Mouse (Mus musculus): Measurements from ENCODE around the gene Spns2. TPM values are rescaled to one million over a fixed set of nuclear protein-coding genes. Genes with fewer than 3 reads are reported as not detected.

The Spns2 gene
- polyA plus RNA-seq, 2 experiments, result 6.3 to 15.9 TPM

DNA sequence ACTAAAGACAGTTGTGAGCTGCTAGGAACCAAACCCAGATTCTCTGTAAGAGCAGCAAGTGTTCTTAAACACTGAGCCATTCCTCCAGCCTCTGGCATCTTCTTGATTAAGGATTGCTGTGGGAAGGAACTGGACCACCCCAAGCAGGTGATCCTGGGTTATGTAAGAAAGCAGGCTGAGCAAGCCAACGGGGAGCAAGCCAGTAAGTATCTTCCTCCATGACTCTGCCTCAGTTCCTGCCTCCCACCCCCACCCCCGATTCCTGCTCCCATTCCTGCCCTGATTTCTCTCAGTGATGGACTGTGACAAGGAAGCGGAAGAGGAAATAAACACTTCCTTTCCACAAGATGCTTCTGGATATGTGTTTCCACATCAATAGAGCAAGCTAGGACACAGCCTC, 43.2 kb upstream of the Spns2 start:
- no peaks in the 10 kb centered on the region for H3K4me1 ChIP-seq (ENCODE audit: control insufficient read depth, insufficient read depth, low read length)
- no peaks in the 10 kb centered on the region for H3K27me3 ChIP-seq (ENCODE audit: control insufficient read depth, insufficient read depth, low read length)
- H3K9me3 ChIP-seq (ENCODE audit: control insufficient read depth, low read length), result no peaks in the 10 kb centered on the region
- H3K36me3 ChIP-seq (ENCODE audit: control insufficient read depth, insufficient read depth, low read length), result no peaks in the 10 kb centered on the region
- DNase-seq (ENCODE audit: low spot score), result no peak
- WGBS, result 77% methylated on average over 3 of the region's 3 CpGs
- ATAC-seq (ENCODE audit: low FRiP score, low read depth), result no peak
- H3K4me2 ChIP-seq (replicated peaks; ENCODE audit: low read depth, low read length, severe bottlenecking), result no peak overlapping the region
- H3K4me3 ChIP-seq (replicated peaks; ENCODE audit: low read length), result no peak overlapping the region
- H3K9ac ChIP-seq (ENCODE audit: low read depth, low read length, severe bottlenecking), result no peak overlapping the region
- TF ChIP-seq POLR2A (IDR thresholded peaks at IDR 0.05; ENCODE audit: borderline replicate concordance, extremely low read depth, insufficient read depth, insufficient read length), result no peak
- no peak overlapping the region for H3K27ac ChIP-seq (replicated peaks; ENCODE audit: low read depth, low read length)

DNA sequence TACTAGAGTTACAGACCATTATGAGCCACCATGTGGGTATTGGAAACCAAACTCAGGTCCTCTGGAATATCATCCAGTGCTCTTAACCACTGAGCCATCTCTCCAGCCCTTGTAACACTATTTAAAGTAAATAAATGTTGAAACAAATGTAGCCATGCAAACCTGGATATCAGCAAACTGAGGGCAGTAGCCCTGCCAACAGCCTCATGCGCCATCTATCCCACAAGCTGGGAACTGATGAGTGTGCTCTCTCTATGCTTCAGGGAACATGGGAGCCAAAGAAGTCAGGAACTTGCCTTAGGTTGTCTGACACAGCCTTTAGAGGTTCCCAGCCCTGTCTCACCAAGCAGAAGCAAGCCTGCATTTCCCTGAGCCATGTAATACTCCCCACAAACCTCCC, 41.9 kb upstream of the Spns2 start:
- DNase-seq (ENCODE audit: low spot score) (no peak), ATAC-seq (ENCODE audit: low FRiP score, low read depth) (no peak)
- Histone ChIP-seq H3K27me3 (ENCODE audit: control insufficient read depth, insufficient read depth, low read length) (no peaks in the 10 kb centered on the region), H3K4me1 (ENCODE audit: control insufficient read depth, insufficient read depth, low read length) (no peaks in the 10 kb centered on the region), H3K36me3 (ENCODE audit: control insufficient read depth, insufficient read depth, low read length) (no peaks in the 10 kb centered on the region), H3K4me3 (replicated peaks; ENCODE audit: low read length) (no peak overlapping the region), H3K27ac (replicated peaks; ENCODE audit: low read depth, low read length) (no peak overlapping the region), H3K4me2 (replicated peaks; ENCODE audit: low read depth, low read length, severe bottlenecking) (no peak overlapping the region), H3K9ac (ENCODE audit: low read depth, low read length, severe bottlenecking) (no peak overlapping the region), H3K9me3 (ENCODE audit: control insufficient read depth, low read length) (no peaks in the 10 kb centered on the region)
- 70% methylated on average over 1 of the region's 1 CpGs for WGBS
- TF ChIP-seq POLR2A (IDR thresholded peaks at IDR 0.05; ENCODE audit: borderline replicate concordance, extremely low read depth, insufficient read depth, insufficient read length), result no peak

DNA sequence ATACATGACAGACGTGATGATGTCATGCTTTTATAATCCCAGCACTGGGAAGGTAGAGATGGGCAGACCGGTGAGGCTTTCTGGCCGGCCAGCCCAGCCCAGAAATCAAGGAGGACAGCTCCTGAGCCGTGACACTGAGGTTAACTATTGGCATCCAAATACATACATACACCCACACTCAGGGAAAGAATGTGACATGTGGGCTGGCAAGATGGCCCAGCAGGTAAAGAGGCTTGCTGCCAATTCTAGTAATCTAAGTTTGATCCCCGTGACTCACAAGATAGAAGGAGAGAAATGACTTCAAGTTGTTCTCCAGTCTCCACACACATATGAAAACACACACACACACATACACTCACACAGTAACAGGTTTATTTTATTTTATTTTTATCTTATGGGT, 41.4 kb upstream of the Spns2 start:
- Histone ChIP-seq H3K4me1 (ENCODE audit: control insufficient read depth, insufficient read depth, low read length) (no peaks in the 10 kb centered on the region), H3K4me2 (replicated peaks; ENCODE audit: low read depth, low read length, severe bottlenecking) (no peak overlapping the region), H3K36me3 (ENCODE audit: control insufficient read depth, insufficient read depth, low read length) (no peaks in the 10 kb centered on the region), H3K4me3 (replicated peaks; ENCODE audit: low read length) (no peak overlapping the region), H3K27ac (replicated peaks; ENCODE audit: low read depth, low read length) (no peak overlapping the region), H3K27me3 (ENCODE audit: control insufficient read depth, insufficient read depth, low read length) (no peaks in the 10 kb centered on the region), H3K9me3 (ENCODE audit: control insufficient read depth, low read length) (no peaks in the 10 kb centered on the region), H3K9ac (ENCODE audit: low read depth, low read length, severe bottlenecking) (no peak overlapping the region)
- no peak for TF ChIP-seq POLR2A (IDR thresholded peaks at IDR 0.05; ENCODE audit: borderline replicate concordance, extremely low read depth, insufficient read depth, insufficient read length)
- 77% methylated on average over 5 of the region's 5 CpGs for WGBS
- ATAC-seq (ENCODE audit: low FRiP score, low read depth) (no peak), DNase-seq (ENCODE audit: low spot score) (no peak)

DNA sequence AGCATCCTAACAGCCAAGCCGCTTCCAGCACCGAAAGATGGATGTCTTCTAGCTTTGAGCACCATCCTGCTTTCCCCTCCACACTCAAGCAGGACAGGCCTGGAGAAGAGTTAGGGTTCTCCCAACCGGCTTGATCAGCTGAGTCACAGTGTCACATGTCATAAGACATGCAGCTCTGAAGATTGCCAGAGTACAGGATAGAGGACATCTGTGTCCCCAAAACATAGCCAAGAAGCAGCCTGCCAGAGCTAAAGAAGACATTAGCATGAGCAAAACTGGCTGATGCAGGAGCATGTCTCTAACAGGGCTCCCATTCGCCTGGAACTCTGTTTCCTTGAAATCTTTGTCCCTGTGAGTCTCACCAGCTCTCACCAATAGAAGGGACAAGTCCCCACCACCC, 36.5 kb upstream of the Spns2 start:
- no peak for TF ChIP-seq POLR2A (IDR thresholded peaks at IDR 0.05; ENCODE audit: borderline replicate concordance, extremely low read depth, insufficient read depth, insufficient read length)
- no peaks in the 10 kb centered on the region for H3K9me3 ChIP-seq (ENCODE audit: control insufficient read depth, low read length)
- H3K4me2 ChIP-seq (replicated peaks; ENCODE audit: low read depth, low read length, severe bottlenecking), result no peak overlapping the region
- no peaks in the 10 kb centered on the region for H3K36me3 ChIP-seq (ENCODE audit: control insufficient read depth, insufficient read depth, low read length)
- ATAC-seq (ENCODE audit: low FRiP score, low read depth) (no peak), DNase-seq (ENCODE audit: low spot score) (no peak)
- no peaks in the 10 kb centered on the region for H3K4me1 ChIP-seq (ENCODE audit: control insufficient read depth, insufficient read depth, low read length)
- no peak overlapping the region for H3K27ac ChIP-seq (replicated peaks; ENCODE audit: low read depth, low read length)
- no peak overlapping the region for H3K9ac ChIP-seq (ENCODE audit: low read depth, low read length, severe bottlenecking)
- 79% methylated on average over 4 of the region's 4 CpGs for WGBS
- H3K4me3 ChIP-seq (replicated peaks; ENCODE audit: low read length), result no peak overlapping the region
- no peaks in the 10 kb centered on the region for H3K27me3 ChIP-seq (ENCODE audit: control insufficient read depth, insufficient read depth, low read length)

DNA sequence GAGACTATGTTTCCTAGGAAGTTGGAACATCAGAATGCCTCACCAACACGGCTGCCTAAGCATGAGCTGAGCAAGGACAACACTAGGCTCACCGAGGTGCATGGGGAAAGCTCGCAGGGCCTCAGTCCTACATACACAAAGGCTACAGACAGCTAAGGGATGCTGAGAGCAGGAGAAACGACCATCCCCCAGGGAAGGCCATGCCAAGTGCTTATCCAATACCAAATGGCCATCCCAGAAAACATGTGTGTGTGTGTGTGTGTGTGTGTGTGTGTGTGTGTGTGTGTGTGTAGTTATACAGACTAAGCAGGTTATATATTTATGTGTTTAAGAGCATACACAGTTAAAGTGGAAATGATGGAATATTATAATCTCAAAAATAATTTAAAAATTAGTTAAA, 34.0 kb upstream of the Spns2 start:
- no peak overlapping the region for H3K4me3 ChIP-seq (replicated peaks; ENCODE audit: low read length)
- TF ChIP-seq POLR2A (IDR thresholded peaks at IDR 0.05; ENCODE audit: borderline replicate concordance, extremely low read depth, insufficient read depth, insufficient read length), result no peak
- no peaks in the 10 kb centered on the region for H3K36me3 ChIP-seq (ENCODE audit: control insufficient read depth, insufficient read depth, low read length)
- 51% methylated on average over 4 of the region's 4 CpGs for WGBS
- no peak overlapping the region for H3K4me2 ChIP-seq (replicated peaks; ENCODE audit: low read depth, low read length, severe bottlenecking)
- no peaks in the 10 kb centered on the region for H3K27me3 ChIP-seq (ENCODE audit: control insufficient read depth, insufficient read depth, low read length)
- no peaks in the 10 kb centered on the region for H3K4me1 ChIP-seq (ENCODE audit: control insufficient read depth, insufficient read depth, low read length)
- no peaks in the 10 kb centered on the region for H3K9me3 ChIP-seq (ENCODE audit: control insufficient read depth, low read length)
- DNase-seq (ENCODE audit: low spot score) (no peak), ATAC-seq (ENCODE audit: low FRiP score, low read depth) (no peak)
- H3K9ac ChIP-seq (ENCODE audit: low read depth, low read length, severe bottlenecking), result no peak overlapping the region
- H3K27ac ChIP-seq (replicated peaks; ENCODE audit: low read depth, low read length), result no peak overlapping the region

DNA sequence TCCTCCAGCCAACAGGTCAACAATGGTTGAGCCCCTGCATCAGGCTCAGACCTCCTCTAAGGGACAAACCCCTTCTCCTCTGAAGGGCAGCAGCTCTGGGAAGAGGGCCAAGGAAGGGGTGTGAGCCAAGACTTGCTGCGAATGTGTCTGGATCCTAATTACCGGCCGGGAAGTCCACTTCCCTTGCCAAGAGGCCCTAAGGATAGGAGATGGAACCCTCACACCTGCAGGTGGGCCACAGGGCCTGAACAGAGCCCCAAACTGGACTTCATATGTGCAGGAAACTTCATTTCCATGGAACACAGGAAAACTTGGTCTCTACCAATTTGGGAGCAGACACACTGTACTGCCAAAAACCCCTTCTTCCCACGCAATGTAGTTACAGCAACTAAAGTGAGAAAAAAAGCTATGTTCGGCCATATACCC, 32.9 kb upstream of the Spns2 start:
- no peak for DNase-seq (ENCODE audit: low spot score)
- H3K36me3 ChIP-seq (ENCODE audit: control insufficient read depth, insufficient read depth, low read length), result no peaks in the 10 kb centered on the region

More for the DNA sequence above, 32.9 kb upstream of the Spns2 start:
- Histone ChIP-seq H3K4me3 (replicated peaks; ENCODE audit: low read length) (no peak overlapping the region), H3K9me3 (ENCODE audit: control insufficient read depth, low read length) (no peaks in the 10 kb centered on the region), H3K27me3 (ENCODE audit: control insufficient read depth, insufficient read depth, low read length) (no peaks in the 10 kb centered on the region), H3K4me2 (replicated peaks; ENCODE audit: low read depth, low read length, severe bottlenecking) (no peak overlapping the region), H3K4me1 (ENCODE audit: control insufficient read depth, insufficient read depth, low read length) (no peaks in the 10 kb centered on the region), H3K9ac (ENCODE audit: low read depth, low read length, severe bottlenecking) (no peak overlapping the region), H3K27ac (replicated peaks; ENCODE audit: low read depth, low read length) (no peak overlapping the region)
- 60% methylated on average over 5 of the region's 5 CpGs for WGBS
- ATAC-seq (ENCODE audit: low FRiP score, low read depth), result no peak
- TF ChIP-seq POLR2A (IDR thresholded peaks at IDR 0.05; ENCODE audit: borderline replicate concordance, extremely low read depth, insufficient read depth, insufficient read length), result no peak

Measured in limb, embryonic 14.5 days (tissue).